Mouse (Mus musculus) thymus, postnatal 36 days (tissue): ENCODE results near the gene Tmem108.

Experiments
- DNase-seq, 2 experiments: peaks; one replicate each; pipeline ENCODE4 v3.0.0; 2022; ENCODE audit warnings: mixed read lengths in 2 of 2

The Tmem108 gene

DNA sequence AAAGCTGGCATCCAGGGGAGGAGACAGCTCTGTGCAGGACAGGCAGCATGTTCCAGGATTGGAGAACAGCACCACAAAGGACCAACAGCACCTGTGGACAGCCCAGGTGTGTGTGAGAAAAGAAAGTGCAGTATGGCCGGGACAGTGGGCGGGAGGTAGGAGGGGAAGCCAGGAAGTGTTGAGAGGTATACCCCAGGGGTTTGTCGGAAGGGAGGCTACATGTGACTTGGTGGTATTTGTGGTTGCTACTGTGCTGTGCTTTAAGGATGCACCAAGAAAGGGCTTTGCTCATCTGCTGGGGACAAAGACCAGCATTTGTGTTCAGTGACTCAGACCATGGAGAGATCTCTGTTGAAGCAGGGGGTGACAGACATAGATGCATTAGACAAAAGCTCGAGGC, 271.8 kb downstream of the Tmem108 start:
- DNase-seq = peak; percentile 44 to 59

DNA sequence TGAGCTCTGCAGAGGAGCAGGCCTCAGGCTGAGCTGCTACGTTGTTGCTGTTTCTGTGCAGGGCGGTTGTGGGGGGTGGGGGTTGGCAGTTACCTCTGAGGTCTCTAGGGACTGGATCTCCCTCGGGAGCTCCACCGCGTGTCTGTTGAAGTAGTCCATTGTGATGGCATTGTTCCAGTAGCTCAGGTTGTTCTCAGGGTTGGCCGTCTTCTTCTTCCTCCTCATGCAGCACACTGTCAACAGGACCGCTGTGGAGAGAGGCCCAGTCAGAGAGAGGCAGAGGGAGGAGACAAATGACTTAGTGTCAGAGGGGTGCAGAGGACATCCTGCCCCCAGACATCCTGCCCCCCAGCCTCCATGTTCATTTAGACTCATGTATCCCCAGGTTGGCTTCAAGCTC, 272.5 kb downstream of the Tmem108 start:
- DNase-seq = peak; percentile 54 to 62

DNA sequence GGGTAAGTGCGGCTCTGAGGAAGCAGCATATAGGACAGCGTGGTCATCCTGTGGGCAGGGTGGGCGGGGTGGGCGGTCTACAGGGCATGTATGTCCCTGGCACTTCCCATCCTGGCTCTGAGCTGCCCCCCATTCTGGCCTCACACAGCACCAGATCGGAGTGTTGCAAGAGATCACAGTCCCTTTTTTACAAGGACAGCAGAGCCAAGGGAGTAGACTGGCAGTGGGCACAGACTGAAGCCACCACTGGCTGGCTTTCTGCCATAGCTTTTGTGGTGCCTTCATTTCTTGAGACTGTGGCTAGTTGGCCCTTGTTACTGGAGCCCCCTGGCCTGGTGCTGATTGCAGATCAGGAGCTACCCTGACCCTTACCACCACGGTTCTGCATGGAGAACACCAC, 275.4 kb downstream of the Tmem108 start:
- no peak for DNase-seq

DNA sequence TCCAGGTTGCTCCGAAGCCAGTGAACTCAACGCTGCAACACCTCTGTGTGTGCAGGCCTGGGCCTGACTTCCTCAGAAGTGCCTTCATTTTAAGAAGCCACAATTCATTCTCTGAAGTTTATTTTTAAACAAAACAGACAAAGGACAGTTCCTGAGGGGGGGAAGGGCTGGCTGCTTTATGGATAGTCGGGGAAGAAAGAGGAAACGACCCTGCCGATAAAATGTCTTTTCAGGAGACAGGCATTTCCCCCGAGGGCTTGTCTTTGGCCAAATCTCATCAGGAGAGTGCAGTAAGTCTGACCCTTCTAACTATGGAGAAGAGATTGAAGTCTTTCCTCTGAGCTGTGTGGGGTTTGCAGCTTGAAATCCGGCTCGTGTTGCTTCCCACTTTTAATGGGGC, 276.0 kb downstream of the Tmem108 start:
- no peak for DNase-seq

DNA sequence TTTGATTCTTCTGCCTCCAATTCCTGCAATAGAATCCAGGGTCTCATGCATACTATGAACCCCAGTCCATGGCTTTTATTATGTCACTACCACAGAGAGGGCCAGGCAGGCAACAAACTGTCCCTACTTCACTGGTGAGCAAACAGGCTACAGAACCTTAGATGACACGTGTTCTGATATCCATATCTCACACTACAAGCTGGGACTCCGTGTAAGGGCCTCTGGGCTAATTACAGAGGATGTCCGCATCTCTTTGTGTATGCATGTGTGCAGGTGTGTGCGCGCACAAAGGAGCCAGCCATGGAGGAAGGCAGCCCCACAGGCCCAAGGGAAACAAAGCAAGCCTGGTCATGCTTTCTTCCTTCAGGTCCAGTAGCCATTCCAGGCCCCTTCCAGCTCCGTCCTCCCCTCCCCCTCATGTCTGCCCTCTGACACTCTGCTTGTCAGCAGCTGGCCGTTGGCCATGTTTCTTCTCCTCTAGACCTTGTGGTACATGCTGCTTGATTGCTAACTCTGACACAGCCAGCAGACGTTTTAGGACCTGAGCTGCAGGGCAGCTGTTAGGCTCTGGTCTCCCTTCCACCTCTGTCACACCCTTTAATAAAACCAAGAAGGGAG, 280.9 kb downstream of the Tmem108 start:
- no peak for DNase-seq

DNA sequence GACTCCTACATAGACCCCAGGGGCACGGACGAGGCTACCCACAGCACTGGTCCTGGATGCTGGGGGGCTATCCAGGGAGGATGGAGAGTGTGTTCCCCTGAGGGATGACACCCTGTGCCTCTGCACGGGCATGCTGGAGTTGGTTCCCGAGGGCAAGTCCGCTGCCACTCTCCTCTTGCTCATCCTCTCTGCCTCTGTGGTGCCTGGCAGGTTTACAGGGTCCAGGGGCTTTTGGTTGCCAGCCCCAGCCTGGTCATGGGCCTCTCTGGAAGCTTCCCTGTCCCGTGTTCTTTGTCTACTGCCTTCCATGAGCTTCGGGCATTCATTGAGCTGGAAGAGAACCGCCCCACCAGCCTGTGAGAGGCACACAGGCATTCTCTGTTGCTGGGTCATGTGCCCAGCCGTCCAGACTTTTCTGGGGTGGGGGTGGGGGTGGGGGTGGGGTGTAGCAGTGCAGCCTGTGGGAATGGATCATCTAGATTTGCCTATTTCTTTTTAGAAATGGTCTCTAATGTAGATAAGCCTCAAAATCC, 281.5 kb downstream of the Tmem108 start, which contains the start of gene Bfsp2:
Gene Bfsp2, minus strand, starts transcription at position 377 of the 533 bp plus-strand sequence.
- DNase-seq = no peak

DNA sequence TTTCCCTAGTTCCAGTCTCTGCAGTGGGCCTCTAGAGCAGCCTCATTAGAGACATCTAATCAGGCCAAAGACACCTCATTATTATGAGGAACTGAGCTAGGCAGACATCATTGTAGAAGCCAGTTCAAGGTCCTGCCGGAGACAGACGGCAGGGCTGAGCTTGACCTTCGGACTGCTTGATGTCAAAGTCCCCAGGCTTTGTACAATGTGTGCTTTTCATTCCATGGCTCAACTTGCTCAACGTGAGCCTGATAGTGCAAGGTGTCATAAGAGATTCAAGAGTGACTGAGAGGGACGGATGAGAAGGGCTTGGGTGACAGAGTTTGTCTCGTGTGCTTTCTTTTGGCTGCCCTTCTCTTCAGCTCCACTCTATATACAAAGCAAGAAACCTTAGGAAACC, 286.2 kb downstream of the Tmem108 start:
- no peak for DNase-seq

DNA sequence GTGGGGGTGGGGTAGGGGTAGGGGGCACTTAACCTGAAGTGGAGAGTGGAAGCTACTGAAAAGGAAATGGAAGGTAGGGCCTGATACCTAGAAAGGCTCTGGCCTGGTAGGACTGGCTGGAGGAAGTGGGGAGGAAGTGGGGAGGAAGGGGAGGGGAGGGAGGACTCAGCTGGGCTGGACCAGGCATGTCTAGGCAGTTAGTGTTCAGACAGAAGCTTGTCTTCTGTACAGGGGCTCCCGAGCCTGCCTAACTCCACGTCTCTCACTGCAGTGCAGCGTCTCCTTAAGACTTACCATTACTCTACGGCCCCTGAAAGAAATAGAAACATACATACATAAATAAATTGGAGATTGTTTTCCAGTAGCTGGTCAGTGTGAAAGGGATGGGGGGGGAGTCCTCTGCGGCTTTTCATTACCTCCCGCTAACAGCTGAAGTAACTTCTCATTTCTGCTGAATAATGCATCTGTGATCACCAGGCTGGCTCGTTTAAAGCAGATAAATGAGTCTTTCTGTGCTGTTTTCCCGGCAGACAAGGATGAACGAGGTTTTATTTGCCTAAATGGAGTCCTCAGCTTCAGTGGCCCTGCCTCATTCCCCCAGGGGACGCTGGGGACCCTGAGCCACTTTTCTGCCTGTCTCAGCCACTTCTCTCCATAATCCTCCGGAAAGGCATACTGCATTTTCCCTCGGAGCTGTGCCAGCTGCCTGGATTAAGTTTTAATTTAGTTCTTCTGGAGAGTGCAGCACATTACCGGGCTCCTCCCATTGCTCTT, 287.5 kb downstream of the Tmem108 start:
- no peak for DNase-seq

DNA sequence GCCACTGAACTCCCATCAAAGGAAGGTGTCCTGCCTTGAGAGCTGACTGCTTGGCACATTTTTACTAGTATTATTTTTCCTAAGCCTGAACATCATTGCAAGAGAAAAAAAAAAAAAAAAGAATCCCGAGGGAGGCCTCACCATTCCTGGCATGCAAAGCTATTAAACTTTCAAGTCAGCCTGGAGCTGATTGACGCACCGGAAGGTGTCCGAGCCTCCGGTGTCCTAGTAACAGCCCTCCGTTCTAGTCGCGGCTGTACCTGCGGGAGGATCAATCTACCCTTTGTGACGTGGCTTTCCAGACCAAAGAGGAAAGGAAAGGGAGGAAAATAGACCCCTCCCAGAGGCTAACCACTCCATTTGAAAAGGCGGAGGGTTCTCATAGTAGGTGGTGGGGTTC, 289.9 kb downstream of the Tmem108 start:
- DNase-seq = no peak

DNA sequence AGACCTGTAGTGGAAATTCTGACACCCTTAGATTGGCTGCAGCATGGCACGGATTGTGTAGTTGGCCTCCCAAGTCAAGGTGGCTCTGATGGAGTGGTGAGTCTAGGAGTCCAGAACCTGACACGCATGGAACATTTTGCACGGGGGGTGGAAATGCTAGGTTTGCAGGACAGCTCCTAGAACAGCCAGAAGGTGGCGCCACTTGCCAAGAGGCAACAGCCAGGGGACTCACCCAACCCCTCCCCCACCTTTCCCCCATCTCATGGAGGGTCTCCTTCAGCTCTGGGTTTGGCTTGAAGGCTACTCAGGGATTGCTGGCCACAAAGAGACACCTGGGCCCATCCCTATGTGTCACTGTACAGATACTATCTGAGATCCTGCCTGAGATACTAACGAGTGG, 292.1 kb downstream of the Tmem108 start:
- peak; percentile 64 to 70 for DNase-seq

DNA sequence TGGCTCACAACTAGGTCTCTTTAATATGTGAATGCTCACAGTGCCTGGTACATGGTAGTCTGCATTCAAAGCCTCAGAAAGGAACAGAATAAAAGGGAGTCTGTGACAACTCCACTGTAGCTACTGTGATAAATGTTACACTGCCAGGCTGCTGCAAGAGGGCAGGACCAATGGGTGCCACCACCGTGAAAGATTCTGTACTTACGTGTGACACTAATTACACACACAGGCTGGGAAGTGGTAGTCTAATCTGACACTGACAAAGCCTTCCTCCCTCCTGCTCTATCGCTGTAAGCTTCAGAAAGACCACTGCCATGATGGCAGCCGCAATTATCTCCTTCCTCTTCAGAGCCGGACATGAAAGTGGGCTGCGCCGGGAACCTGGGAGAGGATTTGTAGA, 292.7 kb downstream of the Tmem108 start:
- DNase-seq = no peak

DNA sequence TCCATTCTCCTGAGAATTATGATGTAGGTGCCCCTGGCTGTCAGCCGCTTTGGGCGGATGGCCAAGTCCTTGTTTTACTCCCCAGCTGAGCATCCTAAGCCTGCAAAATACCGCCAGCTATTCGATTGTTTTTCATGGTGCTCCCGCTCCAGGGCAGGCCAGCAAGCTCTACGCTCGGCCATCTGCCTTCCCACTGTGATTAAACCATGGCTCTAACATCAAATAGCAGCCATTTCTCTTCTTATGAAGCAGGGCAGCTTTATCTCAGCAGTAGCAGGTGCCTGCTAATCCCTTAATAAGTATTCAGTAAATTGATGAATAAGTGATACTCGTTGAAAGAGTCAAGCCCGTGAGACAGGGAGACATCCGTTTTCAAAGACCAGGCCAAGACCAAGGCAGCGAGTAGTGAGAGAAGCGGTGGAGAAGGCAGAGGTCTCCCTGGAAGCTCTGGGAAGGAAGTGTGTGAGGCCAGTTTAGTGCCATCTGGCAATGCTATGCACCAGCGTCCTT, 295.9 kb downstream of the Tmem108 start:
- no peak for DNase-seq

DNA sequence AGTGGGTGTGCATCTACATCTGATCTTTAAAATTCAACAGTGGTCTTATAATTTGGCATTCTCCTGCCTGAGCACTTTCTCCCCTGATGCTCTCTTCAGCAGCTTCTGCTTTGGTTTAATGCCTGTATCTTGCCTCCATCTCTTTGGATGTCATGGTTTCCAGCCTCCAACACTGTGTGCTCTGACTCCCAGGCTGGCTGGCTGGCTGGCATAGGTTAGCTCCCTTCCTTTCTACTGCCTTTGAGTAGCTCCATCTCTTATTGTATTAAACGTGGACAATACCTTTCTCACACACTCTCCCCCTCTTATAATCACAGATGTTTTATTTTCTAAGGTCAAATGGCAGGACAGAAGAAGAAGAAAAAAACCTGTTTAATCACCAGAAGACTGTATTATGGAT, 296.3 kb downstream of the Tmem108 start:
- DNase-seq = no peak

DNA sequence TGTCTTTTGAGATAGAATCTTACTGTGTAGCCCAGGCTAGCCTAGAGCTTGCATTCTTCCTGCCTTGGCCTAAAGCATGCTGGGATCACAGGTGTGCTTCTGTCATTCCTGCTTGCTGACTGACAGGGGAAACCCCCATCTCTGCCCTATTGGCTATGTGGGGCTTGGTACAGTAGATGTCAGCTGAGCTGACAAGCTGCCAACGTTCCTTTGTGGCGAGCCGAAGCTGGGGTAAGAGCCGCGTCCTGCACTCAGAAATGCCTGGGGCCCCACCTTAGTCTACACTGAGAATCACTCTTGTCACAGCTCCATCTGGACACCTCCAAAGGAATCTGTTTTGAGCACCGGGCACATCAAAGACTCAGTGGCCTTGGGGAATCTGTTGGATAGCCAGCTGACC, 297.8 kb downstream of the Tmem108 start:
- DNase-seq = peak in 1 of 2 experiments; percentile 55

DNA sequence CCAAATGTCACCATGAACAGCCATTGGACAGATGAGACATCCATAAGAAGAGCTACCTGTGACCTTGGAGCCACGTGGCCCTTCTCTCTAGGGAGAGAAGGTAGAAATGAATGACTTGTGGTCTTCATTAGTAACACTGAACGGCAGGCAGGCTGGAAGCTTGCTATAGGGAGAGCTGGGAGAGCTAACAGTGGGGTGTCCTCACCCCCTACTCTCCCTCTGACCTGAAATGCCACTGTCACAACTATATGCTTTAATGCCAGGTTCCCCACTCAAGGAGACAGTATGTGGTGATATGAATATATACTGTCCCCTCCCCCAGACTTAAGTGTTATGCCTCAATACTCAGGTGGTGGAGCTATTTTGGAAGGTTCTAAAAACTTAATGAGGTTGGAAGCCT, 301.8 kb downstream of the Tmem108 start:
- no peak for DNase-seq

DNA sequence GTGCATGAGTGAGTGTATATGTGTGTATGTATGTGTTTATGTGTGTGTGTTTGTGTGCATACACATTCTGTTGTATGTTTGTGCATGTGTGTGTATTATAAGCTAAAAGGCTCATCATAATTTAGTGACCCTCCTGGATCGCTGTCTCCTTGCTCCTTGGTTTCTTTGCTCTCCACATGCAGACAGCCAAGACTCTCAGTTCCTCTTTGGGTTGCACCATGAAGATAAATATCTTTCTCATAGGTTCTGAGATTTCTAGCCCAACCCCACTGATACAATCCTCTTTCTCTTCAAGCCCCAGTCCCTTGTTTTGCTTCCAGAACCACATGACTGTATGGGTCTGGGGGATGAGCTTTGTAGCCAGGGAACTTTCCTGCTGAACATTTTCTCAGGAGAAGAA, 302.3 kb downstream of the Tmem108 start:
- DNase-seq = no peak

DNA sequence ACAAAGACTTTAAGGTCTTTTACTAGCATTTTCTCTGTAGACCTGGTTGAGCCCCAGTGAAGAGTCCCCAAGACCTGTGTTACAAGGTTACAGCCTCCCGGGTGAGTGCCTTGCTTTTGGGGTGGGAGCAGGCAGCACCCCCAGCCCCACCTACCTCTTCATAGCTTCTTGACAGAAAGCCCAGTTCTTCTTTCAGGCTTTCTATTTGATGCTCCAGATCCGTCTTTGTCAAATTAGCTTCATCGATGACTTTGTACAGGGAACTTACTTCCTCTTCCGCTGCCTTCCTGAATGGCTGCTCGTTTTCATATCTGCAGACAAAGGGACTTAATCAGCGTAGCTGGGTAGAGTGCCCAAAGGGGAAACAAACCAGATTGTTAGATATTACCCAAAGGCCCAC, 312.0 kb downstream of the Tmem108 start:
- no peak for DNase-seq

DNA sequence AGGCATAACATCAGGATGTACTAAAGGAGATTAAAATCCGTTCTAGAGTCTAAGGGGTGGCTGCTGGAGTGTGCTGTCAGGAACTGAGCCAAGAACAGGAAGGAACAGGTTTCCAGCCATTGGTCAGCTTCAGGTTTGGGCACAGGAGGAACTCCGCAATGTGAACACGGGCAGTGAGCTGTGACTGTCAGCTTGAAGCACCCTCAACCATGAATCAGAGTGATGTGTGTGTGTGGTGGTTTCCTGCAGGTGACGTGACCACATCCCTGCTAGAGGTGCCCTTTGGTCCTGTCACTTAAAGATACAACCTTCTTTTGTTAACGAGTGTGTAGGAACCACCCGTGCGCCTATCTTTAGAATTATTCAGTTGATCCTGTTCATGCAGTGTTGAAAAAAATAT, 312.5 kb downstream of the Tmem108 start:
- peak; percentile 52 to 69 for DNase-seq

DNA sequence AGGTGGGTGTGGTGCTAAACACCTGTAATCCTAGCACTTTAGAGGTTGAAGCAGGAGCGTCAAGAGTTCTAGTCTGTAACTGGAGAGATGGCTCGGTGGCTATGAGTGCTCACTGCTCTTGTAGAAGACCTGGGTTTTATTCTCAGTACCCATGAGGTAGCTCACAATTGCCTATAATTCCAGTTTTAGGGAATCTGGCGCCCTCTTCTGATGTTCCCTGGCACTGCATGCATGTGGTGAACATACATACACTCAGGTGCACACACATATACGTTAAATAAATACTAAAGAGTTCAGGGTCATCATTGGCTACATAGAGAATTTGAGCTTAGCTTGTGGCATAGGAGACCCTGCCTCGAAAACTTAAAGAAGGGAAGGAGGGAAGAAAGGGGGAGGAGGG, 317.0 kb downstream of the Tmem108 start:
- DNase-seq = no peak

DNA sequence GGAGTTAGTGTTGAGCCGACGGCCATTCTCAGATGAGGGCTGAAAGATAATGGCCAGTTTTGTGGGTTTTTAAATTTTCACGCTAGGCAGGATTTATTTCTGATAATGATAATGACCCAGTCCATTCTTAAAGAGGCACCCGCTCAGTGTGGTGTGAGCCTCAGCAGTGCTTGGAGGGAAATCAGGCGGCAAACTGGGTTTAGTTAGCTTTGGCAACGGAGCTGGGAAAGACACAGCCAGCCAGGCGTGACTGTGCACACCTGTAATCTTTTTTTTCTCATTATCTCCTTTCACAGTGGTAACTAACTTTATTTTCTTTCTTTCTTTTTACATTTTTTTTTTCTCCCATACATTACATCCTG, 317.8 kb downstream of the Tmem108 start:
- DNase-seq = no peak

DNA sequence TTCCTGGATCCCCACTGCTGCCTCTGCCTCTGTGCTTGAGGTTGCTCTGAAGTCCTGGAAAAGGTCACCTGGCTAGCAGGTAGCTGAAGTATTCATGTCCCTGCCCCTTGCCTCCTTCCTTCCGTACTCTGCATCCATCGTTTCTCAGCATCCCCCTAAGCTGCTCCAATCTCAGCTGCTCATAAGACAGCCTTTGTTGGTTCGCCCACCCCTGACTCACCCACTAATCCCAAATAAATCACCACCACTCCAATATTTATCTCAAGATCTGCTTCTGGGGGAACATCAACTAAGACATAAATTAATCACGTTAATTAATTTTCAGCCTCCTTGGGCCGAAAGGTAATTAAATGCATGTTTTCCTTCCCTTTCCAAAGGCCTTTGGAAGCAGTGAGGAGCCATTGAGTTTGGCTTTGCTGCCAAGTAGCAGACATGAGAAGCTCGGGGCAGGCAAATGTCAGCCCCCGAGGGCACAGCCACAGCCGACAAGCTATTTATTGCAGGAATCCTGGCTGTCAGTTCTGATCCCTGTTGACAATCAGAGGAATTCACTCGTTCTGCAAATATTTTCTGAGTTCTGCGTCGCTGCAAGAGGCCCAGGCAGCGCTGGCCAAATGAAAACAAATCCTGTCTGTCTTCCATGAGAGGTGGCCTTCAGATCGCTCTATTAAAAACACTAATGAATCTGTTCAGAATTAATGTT, 318.4 kb downstream of the Tmem108 start:
- DNase-seq = no peak

DNA sequence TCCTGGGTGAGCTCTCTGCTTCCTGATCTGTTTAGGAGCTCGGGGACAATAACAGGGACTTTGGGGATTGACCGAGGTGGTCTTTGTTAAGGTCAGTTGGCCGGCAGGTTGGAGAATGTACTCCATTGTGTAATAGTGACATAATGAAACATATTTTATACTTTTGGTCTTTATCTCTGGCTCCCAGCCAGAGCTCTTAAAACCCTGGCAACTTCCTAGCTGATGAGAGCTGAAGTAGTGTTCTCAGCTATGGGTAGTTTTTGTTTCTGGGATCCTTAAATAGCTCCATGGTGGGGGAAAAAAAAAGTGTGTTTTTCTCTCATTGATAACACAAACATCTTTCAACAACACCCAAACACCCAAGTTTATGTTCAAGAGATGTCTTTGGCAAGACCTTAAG, 321.0 kb downstream of the Tmem108 start:
- no peak for DNase-seq

DNA sequence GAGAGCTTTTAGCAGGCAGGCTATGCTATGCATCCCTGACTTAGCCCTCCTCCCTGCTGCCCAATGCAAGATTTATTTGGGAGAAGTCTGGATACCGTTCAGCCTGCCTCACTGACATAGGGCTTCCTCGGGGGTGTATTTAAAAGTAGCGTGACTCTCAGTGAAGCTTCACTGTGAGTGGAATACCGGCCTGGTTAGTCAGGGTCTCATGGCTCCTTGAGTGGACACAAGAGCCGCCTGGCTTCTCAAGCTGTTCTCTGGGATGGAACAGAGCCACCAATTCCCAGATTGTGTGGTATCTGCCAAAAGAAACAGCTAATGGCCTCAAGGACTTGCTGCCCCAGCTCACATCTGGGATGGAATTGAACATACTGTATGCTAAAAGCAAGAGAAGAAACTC, 324.5 kb downstream of the Tmem108 start:
- DNase-seq = no peak

DNA sequence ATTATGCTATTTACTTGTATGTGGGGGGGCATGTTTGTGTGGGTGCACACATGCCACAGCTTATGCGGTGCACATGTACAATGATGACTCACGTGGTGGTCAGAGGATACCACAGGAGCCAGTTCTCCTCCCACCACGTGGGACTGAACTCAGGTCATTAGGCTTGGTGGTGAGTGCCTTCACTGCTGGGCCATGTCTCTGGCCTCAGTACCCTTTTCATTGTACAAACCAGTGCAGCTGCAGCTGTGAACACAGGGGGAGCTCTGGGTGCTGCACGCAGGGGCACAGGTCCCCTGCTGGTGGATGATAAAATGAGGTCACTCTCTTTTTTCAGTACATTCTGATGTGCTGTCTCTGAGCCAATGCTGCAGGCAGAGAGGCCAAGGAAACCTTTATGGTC, 327.5 kb downstream of the Tmem108 start:
- DNase-seq = peak; percentile 72 to 76
